Mouse (Mus musculus): Measurements from ENCODE around the gene Ddx24.

Gene Ddx24

DNA sequence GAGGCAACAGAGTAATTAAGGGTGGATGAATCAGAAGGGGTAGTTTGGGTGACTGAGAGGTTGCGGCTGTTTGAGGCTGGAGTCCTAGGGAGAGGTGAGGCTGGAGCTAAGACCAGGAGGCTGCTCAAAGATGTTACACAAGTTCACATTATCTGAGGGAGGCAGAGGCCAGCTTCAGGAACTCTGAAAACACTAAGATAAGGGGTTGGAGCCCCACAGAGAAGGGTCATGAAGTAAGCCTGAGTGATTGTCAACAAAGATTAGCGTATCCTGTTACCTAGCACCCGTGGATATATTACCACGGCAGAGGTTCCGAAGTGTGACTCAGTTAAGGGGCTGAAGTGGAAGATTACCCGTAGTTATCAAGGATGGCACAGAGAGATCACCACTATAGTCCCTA, 32.1 kb downstream of the Ddx24 start:
- in situ Hi-C loops (cut with MboI; ENCODE audit: unreplicated experiment in 2 of 2) = loop anchor here in 1 of 2 experiments (25.0 kb wide), 2 partner anchors 631 to 1619 kb away; partner anchors contain the start of genes Gm20604, Gm28051, Gon7 and Syne3

GRCm38 (mm10) chr12:103391098-103391497, 34.5 kb downstream of the Ddx24 start:
- in situ Hi-C loops (cut with MboI; ENCODE audit: unreplicated experiment in 2 of 2) = loop anchor here in 1 of 2 experiments (25.0 kb wide), 2 partner anchors 629 to 1621 kb away; partner anchors contain the start of genes Gm20604, Gm28051, Gon7 and Syne3

DNA sequence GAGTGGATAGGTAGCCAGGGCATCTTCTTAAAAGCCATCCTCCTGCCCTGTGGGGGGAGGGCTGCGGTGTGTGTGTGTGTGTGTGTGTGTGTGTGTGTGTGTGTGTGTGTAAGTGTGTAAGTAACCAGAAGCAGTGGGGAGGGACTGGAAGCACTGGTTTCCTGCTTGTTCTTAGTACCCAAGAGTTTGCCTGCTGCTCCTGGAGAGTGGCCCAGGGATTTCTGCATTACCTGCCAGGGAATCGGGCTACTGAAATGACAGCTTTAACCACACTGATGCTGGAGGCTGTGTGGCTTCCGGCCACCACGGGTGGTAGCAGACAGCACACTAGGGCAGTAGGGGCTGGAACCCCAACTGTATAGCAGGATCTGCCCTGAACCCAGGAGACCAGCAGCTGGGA, 35.6 kb downstream of the Ddx24 start:
- in situ Hi-C loops (cut with MboI; ENCODE audit: unreplicated experiment in 2 of 2) = loop anchor here in 1 of 2 experiments (25.0 kb wide), 2 partner anchors 628 to 1622 kb away; partner anchors contain the start of genes Gm20604, Gm28051, Gon7 and Syne3

DNA sequence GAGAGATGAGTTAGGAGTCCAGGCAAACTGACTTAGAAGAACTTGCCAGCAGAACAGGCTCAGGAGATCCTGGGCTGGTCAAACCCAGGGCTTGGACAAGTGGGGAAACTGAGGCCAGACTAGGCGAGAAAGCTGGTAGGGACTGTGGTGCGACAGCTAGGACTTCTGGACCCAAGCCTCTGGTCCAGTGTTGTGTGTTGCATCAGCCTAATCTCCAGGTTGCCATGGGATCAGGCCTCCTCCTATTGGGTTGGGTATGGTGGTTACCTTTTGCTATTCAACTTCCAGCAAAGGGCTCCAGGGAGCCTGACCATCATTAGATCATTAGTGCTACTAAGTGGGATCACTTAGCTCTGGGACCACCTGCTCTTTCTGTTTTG, 36.3 kb downstream of the Ddx24 start:
- in situ Hi-C loops (cut with MboI; ENCODE audit: unreplicated experiment in 2 of 2) = loop anchor here in 1 of 2 experiments (25.0 kb wide), 2 partner anchors 627 to 1623 kb away; partner anchors contain the start of genes Gm20604, Gm28051, Gon7 and Syne3

GRCm38 (mm10) chr12:103388505-103389347, 36.9 kb downstream of the Ddx24 start, which contains the start of gene Otub2:
TSS of gene Otub2 (plus strand) at chr12:103388682.
- in situ Hi-C loops (cut with MboI; ENCODE audit: unreplicated experiment in 2 of 2) = loop anchor here in 1 of 2 experiments (25.0 kb wide), 2 partner anchors 626 to 1624 kb away; partner anchors contain the start of genes Gm20604, Gm28051, Gon7 and Syne3

GRCm38 (mm10) chr12:103380226-103380625, 45.4 kb downstream of the Ddx24 start:
- in situ Hi-C loops (cut with MboI; ENCODE audit: unreplicated experiment in 2 of 2) = loop anchor here in 1 of 2 experiments (25.0 kb wide), 2 partner anchors 618 to 1632 kb away; partner anchors contain the start of genes Gm20604, Gm28051, Gon7 and Syne3

GRCm38 (mm10) chr12:103376774-103377173, 48.9 kb downstream of the Ddx24 start:
- in situ Hi-C loops (cut with MboI; ENCODE audit: unreplicated experiment in 2 of 2) = loop anchor here in 1 of 2 experiments (10.0 to 25.0 kb wide), 3 partner anchors 52 to 1636 kb away; partner anchors contain the start of genes Gm20604, Gm28051, Gon7 and Syne3

- in situ Hi-C loops (cut with MboI; ENCODE audit: unreplicated experiment in 2 of 2) = loop anchor here in 1 of 2 experiments (10.0 to 25.0 kb wide), 3 partner anchors 51 to 1636 kb away; partner anchors contain the start of genes Gm20604, Gm28051, Gon7 and Syne3
Measured at GRCm38 (mm10) chr12:103376124-103376523, 49.5 kb downstream of the Ddx24 start.

DNA sequence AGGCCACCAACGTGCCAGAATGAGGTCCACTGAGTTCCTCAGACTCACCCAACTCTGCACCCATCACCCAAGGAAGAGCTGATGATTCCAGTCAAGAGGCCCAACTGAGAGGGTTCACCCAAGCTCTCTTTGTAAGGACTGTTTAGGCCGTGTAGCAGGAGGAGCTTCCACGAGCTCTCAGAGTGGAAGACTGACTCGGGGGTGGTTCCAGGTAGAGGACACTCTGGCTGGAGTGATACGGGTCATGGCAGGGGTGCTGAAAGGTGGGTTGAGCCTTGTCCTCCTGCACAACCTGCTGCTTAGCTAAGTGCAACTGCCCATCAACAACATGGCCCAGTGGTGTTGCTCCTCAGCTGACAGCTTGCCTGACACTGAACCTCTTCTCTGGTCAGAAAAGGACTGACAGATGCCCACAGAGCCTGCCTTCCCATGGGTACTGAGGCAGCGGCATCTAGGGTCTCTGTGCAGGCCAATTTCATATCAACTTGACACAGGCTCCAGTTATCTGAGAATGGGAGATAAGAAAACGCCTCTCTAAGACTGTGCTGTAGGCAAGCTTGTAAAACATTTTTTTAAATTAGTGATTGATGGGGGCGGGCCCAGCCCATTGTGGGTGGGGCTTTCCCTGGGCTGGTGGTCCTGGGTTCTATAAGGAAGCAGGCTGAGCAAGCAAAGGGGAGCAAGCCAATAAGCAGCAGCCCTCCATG, 51.9 kb downstream of the Ddx24 start:
- in situ Hi-C loops (cut with MboI; ENCODE audit: unreplicated experiment in 2 of 2) = loop anchor here in 1 of 2 experiments (10.0 kb wide), 1 partner anchor 49 kb away; no protein-coding TSS in a partner anchor

- in situ Hi-C loops (cut with MboI; ENCODE audit: unreplicated experiment in 2 of 2) = loop anchor here in 1 of 2 experiments (10.0 kb wide), 1 partner anchor 47 kb away; no protein-coding TSS in a partner anchor
Measured at GRCm38 (mm10) chr12:103371711-103372110, 53.9 kb downstream of the Ddx24 start.

DNA sequence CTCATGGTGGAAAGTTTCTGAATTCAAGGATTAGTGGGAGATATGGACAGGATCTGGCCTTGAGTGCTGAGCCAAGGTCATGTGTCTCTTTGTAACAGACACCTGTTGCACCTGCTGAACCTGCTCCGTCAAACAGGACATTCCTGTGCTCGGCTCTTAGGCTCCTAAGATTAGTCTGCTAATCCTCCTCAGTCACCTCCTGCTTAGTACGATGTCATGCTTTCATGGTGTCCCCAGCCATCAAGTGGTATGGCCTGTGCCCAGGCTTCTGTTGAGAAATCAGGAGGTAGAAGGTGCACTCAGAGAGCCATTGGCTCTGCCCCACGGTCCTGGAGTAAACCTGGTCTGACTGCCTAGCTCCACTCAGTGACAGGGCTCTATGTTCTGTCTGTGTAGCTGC, 54.8 kb downstream of the Ddx24 start:
- in situ Hi-C loops (cut with MboI; ENCODE audit: unreplicated experiment in 2 of 2) = loop anchor here in 1 of 2 experiments (10.0 kb wide), 1 partner anchor 46 kb away; no protein-coding TSS in a partner anchor

DNA sequence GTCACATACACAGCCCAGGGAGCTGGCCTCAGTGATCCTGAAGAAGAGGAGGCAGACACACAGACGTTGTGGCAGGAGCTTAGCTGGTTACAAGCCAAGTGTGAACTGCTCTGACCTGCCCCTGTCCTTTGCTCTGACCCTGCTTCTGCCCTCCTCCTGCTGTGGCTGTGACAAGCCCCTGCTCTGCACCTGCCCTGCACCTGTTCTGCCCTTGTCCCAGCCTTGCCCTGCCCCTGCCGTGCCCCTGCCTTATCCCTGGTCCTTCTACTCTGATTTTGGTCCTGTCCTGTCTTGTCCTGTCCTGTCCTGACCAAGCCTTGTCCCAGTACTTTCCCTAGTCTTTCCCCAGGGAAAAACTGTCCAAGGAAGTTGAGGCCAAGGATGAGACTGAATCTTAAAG, 56.9 kb downstream of the Ddx24 start:
- in situ Hi-C loops (cut with MboI; ENCODE audit: unreplicated experiment in 2 of 2) = loop anchor here (5.0 kb wide), 3 partner anchors 36 to 226 kb away; no protein-coding TSS in a partner anchor

- in situ Hi-C loops (cut with MboI; ENCODE audit: unreplicated experiment in 2 of 2) = loop anchor here (5.0 kb wide), 3 partner anchors 36 to 226 kb away; no protein-coding TSS in a partner anchor
Measured at GRCm38 (mm10) chr12:103368326-103368669, 57.3 kb downstream of the Ddx24 start.

DNA sequence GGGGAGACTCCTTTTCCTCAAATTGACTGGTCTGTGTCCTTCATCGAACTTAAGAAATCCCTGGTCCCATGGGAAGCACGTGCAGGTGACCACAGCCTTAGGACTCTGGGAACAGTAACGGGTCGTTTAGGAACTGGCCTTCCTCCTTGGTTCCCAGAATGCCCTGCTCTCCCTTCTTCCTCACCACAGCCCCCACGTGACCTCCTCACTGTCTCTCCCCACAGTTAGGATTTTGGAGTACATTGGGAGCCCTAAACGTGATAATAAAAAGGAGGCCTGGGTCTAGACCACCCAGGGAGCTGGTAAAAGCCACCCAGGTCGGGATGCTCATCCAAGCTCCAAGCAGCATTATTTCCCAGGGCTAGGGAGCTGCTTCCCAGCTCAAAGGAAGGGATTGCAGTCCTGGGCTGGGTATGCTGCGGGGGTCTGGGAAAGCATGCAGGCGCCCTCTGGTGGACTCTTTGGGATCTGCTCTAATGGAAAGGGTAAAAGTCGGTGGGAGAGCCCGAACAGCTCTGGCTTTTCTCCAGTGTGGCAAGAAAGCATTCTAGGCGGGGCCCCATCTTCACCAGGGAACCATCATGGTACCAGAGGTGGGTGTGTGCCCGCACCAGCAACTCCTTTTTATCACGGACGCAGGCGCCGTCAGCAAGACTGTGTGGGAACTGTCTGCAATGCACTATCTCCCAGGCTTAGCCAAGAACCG, 57.9 kb downstream of the Ddx24 start:
- in situ Hi-C loops (cut with MboI; ENCODE audit: unreplicated experiment in 2 of 2) = loop anchor here (5.0 kb wide), 3 partner anchors 35 to 225 kb away; no protein-coding TSS in a partner anchor

DNA sequence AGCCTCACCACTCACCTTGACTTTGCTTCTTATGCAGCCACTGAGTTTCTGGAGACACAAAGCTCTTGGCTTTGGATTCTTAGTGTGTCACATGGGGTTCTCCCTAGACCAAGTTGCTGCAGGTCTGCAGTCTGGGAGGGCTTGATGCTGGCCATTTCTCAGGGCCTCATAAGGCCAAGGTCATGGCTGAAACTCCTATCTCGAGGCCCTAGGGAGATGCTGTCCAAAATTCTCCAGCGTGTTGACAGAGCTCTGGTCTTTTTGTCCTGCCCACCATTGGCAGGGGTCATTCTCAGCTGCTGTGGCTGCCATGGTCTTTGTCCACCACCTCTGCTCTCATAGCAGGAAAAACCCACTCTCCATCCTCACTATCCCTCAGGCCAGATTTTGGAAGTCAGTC, 58.5 kb downstream of the Ddx24 start:
- in situ Hi-C loops (cut with MboI; ENCODE audit: unreplicated experiment in 2 of 2) = loop anchor here (5.0 kb wide), 3 partner anchors 35 to 225 kb away; no protein-coding TSS in a partner anchor

DNA sequence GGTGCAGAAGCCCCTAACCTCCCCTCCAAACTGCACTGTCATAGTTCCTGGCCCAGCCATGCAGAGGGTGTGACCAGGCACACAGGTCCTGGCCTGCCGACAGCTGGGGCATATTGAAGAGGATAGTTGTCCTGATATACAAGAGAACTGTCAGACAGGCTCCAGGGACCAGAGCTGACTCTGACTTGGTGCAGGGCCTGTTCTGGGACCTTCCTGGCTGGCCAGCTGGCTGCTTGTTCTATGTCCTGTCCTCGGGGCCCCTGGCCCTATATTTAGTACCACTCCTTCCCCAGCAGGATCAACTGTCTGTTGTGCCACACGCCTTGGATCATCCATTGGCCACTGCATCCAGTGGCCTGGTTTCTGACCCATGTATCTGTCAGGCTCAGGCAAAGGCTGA, 63.3 kb downstream of the Ddx24 start:
- in situ Hi-C loops (cut with MboI; ENCODE audit: unreplicated experiment in 2 of 2) = no loop called here

DNA sequence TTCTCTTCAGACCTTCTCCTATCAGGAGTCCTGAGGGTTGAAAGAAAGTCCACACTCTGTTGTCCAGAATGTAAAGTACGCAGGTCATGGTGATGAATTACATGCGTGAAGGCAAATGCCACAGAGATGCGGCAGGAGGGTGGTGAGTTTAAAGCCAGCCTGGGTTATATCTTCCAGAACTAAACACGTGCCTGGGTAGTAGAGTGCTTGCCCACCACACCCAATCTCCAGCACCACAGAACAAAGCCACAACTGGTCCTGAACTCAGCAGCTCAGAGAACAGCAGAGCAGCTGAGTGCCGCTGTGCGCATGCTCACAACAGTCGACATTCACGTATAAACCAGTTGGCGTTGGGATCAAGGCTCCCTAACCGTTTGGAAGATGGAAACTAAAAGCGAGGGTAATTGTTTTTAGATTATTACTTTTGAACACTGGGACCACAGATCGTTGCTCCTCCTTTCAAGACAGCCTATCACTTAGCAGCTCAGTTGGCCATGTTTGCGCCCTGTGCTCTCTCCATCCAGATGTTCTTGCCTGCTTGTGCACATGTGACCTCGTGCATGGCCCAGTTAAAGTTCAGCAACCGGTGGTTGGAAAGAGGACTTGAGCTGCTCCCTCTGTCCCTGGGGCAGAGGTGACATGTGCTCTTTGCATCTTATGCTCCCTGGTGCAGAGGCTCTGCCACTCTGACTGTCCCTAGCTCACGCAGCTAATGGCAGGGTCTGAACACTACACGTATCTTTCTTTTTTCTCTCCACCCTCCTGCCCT, 63.9 kb downstream of the Ddx24 start:
- in situ Hi-C loops (cut with MboI; ENCODE audit: unreplicated experiment in 2 of 2) = no loop called here

DNA sequence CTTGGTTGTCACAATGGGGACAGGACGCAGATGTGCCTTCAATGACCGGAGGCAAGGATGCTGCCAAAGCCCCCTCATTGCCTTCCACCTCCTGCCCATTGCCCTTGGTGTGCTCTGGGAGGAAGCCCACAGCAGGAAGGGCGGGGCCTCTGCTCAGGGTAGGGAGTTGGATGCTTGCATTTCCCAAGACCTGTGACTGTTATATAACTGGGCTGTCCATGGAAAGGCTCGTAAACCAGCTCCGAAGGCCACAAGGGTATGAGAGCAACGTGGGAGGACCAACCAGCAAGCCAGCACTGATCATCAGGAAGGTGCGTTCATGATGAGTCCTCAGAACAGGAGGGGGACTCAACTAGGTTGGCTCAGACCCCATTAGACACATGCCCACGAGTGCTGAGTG, 64.8 kb downstream of the Ddx24 start:
- in situ Hi-C loops (cut with MboI; ENCODE audit: unreplicated experiment in 2 of 2) = no loop called here

Data from v-Abl transformed pro-B cells (cell line).